Mouse (Mus musculus) cerebellum, adult 11-12 months (tissue): ENCODE data around the gene Nol4l.

Experiments used
- DNase-seq: peaks from one replicate; pipeline ENCODE4 v3.0.0; 2022

Gene Nol4l

GRCm38 (mm10) chr2:153479486-153479885 is 50.3 kb downstream of the Nol4l start:
- DNase-seq = no peak

GRCm38 (mm10) chr2:153478583-153478982 is 51.2 kb downstream of the Nol4l start:
- peak; percentile 62 for DNase-seq

GRCm38 (mm10) chr2:153475114-153476112 is 54.4 kb downstream of the Nol4l start:
- no peak for DNase-seq

DNA sequence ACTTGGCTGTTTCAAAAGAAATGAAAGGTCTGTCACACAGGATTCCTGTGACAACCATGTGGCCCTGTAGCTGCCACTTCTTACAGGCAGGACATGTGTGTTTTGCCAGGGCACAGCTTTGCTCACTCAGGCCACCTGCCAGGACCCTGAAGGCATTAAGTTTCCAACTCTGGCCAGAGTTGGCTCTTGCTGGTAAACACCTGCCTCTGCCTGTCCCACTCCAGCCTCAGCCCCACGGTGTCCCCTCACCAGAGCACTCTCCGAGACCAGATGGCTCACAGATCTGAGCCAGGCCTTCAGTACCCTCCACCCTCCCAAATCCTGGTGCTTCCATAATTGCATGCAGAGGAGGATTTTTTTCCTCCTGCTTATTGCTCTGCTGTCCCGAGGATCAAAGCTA is 58.8 kb downstream of the Nol4l start:
- no peak for DNase-seq

GRCm38 (mm10) chr2:153469764-153470163 is 60.0 kb downstream of the Nol4l start:
- no peak for DNase-seq

- no peak for DNase-seq
Observed at GRCm38 (mm10) chr2:153469317-153469716, 60.5 kb downstream of the Nol4l start.

- no peak for DNase-seq
Observed at GRCm38 (mm10) chr2:153467372-153467771, 62.4 kb downstream of the Nol4l start.

DNA sequence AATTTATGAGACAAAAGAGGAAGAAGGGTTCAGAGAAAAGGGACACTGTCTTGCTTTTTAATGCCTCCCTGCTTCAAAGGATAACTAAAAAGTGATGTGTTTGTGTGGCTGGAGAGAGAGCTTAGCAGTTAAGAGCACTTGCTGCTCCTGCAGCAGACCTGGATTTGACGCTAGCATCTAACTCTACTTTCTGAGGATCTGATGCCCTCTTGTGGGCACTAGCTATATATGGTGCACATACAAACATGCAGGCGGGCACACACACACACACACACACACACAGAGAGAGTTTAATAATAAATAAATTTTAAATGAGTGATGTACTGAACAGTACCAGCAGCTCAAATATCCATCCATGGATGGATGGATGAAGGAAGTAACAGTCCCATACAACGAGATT is 66.5 kb downstream of the Nol4l start:
- DNase-seq = no peak

- no peak for DNase-seq
Observed at GRCm38 (mm10) chr2:153458022-153458441, 71.7 kb downstream of the Nol4l start.

DNA sequence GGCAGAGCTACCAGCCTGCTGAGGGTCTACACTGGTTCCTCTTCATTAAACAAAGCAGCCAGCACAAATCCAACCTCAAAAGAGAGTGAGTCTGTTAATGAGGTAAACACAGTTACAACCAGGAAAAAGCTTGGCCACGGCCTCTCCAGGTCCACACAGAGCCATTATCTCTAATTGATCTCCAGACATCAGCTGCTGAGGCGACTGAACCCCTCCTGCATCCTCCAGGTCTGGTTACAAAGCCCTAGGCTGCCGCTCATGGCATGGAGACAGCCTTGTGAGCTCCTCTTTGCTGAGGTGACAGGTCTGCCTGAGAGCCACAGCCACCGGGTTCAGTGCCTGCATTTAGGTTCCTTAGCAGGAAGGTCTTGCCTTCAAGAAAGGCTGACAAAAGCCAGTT is 72.3 kb downstream of the Nol4l start:
- no peak for DNase-seq

GRCm38 (mm10) chr2:153454841-153455506 is 74.8 kb downstream of the Nol4l start:
- no peak for DNase-seq

- DNase-seq = peak; percentile 77
Observed at GRCm38 (mm10) chr2:153453961-153454759, 75.6 kb downstream of the Nol4l start.

- DNase-seq = no peak
Observed at GRCm38 (mm10) chr2:153448519-153448918, 81.3 kb downstream of the Nol4l start.

- DNase-seq = no peak
Observed at GRCm38 (mm10) chr2:153447719-153448118, 82.1 kb downstream of the Nol4l start.

GRCm38 (mm10) chr2:153446476-153446875 is 83.3 kb downstream of the Nol4l start:
- DNase-seq = no peak

DNA sequence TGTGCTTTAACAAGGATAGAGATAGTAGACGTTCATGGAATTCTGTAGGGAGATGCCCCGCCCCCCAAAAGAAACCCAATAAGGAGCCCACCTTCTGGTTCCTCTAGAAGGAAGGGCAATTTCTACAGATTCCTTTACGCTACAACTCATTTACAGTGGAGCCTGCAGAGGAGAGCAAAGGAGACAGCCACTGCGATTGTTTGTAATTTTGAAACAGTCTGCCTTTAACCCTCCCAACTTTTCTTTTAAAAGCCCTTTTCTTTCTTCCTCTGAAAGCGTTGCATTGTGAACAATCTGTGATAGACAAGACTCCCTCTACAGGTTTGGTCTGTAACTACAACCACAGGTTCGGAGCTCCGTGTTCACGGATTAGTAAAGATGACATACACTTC is 83.8 kb downstream of the Nol4l start:
- no peak for DNase-seq

GRCm38 (mm10) chr2:153445137-153446016 is 84.4 kb downstream of the Nol4l start:
- no peak for DNase-seq

DNA sequence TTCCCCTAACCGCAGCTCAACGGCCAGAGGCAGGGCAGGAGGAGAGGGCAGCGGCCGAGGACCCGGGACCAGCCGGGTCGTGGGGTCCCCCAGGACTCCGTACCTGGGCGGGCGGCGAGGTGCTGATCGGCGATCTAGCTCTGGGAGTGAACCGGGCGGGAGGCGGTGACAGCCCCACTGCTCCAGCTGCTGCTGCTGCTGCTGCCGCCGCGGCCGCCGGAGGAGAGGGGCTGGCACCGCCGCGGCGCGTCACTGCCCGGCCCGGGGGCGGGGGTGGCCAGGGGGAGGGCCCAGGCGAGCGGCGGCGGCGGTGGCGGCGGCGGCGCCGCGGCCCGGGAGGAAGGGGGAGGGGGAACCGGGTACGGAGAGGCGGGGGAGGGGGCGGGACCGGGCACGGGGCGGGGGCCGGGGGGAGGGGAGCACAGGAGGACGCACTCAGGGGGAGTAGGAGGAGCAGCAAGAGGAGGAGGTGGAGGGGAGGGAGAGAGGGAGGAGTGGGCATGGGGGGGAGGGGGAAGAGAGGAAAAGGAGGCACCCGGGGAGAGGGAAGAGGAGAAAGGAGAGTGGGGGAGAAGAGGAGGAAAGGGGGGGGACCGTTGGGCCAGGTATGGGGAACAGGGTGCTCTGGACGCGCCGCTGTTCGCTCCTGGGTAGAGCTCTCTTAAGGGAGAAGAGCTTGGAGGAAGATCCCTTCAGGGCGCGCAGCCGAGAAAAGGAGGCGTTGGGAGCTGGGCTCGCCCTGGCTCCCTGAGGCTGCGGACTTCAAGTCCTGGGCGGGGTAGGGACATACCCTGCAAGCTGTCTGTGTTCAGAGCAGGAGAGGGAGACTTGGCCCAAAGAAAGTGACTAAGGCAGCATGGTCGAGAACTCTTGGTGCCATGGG is 85.3 kb downstream of the Nol4l start:
- DNase-seq = no peak

DNA sequence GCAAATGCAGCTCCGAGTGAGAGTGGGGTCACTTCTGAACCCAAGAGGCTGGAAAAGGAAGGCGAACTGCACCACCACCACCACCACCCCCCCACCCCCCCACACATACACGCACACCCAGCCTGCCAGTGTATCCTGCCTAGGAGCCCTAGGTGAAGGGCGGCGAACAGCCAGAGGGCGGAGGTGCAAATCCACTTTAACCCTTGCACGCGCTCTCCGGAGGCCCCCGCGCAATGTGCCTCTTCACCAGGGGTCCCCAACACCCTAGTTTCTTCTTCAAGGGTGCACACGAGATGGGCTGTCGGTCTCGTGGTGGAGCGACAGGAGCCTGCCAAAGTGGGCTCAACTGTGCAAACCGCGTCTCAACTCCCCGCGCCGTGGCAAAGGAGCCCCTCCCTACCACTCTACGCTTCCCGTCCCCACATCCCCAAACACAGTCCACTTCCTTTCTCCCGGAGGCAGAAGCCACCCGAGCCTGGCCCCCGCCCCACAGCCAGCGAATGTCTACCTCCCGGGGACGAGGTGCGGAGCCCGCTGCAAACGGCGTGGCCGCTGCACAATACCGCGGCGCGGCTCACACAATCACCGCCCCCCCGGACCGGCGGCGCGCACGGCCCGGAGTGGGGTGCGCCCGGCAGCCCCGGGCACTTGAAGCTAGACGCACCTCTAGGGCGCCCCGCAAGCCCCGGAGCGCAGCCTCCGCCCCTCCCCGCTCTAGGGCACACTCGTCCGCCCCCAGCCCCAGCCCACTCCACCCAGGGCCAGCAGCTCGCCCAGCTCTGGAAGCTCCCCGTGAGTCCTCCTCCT is 86.1 kb downstream of the Nol4l start:
- DNase-seq = no peak

DNA sequence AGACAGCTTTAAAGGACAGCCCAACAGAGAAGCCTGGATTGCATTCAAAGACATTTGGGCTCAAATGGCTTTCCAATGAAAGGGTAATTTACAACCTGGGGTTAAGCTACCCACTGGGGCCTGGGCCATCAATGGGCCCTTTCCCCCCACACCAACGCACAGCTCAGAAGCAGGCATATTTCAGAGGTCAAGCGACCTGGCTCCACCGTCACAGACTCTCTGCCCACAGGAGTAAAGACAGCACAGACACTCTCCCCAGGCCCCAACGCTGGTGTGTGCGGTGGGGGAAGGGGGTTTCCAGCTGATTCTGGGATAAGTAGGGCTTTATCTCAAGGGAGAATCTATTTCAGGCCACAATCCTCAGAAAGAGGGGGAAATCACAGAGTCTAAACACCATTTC is 87.1 kb downstream of the Nol4l start:
- no peak for DNase-seq
